Mouse (Mus musculus) intestine, embryonic 14.5 days (tissue): ENCODE results near the gene Gm28845. TPM values are rescaled to one million over a fixed set of nuclear protein-coding genes. Genes with fewer than 3 reads are reported as not detected.

Source experiments
- ATAC-seq: fragments of 200-750 bp; cut with Nextera tagmentation; replicated peaks from 2 replicates; pipeline ENCODE4 v1.8.0; 2017; ENCODE audit warnings: low read depth, moderate number of reproducible peaks, moderate TSS enrichment, moderate library complexity; ENCODE audit not compliant: low FRiP score, low TSS enrichment
- DNase-seq: peaks from one replicate; pipeline ENCODE4 v3.0.0-alpha.2; 2018; ENCODE audit warnings: low spot score
- H3K27ac ChIP-seq: fragments of 300-500 bp; sonication (generic); 2 replicates; pipeline ENCODE4 v1.5.1; 2014; ENCODE audit warnings: low read depth, mild to moderate bottlenecking, control low read depth
- H3K27me3 ChIP-seq: fragments of 300-500 bp; sonication (generic); replicated peaks from 2 replicates; pipeline ENCODE4 v1.6.1; 2014; ENCODE audit warnings: low read length, control low read depth; ENCODE audit not compliant: control insufficient read depth, insufficient read depth
- H3K36me3 ChIP-seq: fragments of 300-500 bp; sonication (generic); 2 replicates; pipeline ENCODE4 v1.6.1; 2014; ENCODE audit warnings: low read length, control low read depth; ENCODE audit not compliant: control insufficient read depth, insufficient read depth
- H3K4me1 ChIP-seq: fragments of 300-500 bp; sonication (generic); replicated peaks from 2 replicates; pipeline ENCODE4 v1.6.1; 2014; ENCODE audit warnings: low read length, control low read depth, mixed read lengths; ENCODE audit not compliant: control insufficient read depth, insufficient read depth
- H3K4me2 ChIP-seq: fragments of 300-500 bp; sonication (generic); 2 replicates; pipeline ENCODE4 v1.6.1; 2014; ENCODE audit warnings: low read length
- H3K4me3 ChIP-seq: fragments of 300-500 bp; sonication (generic); 2 replicates; pipeline ENCODE4 v1.5.1; 2014; ENCODE audit warnings: low read depth, low read length, control low read depth, mixed read lengths
- H3K9ac ChIP-seq: fragments of 300-500 bp; sonication (generic); 2 replicates; pipeline ENCODE4 v1.6.1; 2014; ENCODE audit warnings: mild to moderate bottlenecking, low read length
- H3K9me3 ChIP-seq: fragments of 300-500 bp; sonication (generic); 2 replicates; pipeline ENCODE4 v1.6.1; 2016; ENCODE audit warnings: low read length, control low read depth; ENCODE audit not compliant: control insufficient read depth
- WGBS: fragments of 180-500 bp; shearing (Covaris S2); extraction: QIAGEN DNeasy Blood & Tissue Kit; methylation state at CpG from one replicate; pipeline ENCODE4 v1.1.7; 2014; 5-methylcytosine and 5-hydroxymethylcytosine counted together
- polyA plus RNA-seq: library from polyadenylated mRNA; unstranded; fragments of >200 nt; fragmentation: Nextera tagmentation; extraction: Ambion mirVana; gene quantifications from 2 replicates; pipeline ENCODE4 v1.2.1, GENCODE M21; 2014

Gene Gm28845
- polyA plus RNA-seq, 1 experiment from 2014 or later = not detected

GRCm38 (mm10) chr1:65137560-65137959, 18.2 kb upstream of the Gm28845 start:
- H3K36me3 ChIP-seq = no peaks in the 10 kb centered on the region
- no peaks in the 10 kb centered on the region for H3K27me3 ChIP-seq
- no peaks in the 10 kb centered on the region for H3K4me1 ChIP-seq
- H3K9me3 ChIP-seq = no peaks in the 10 kb centered on the region
- no peak overlapping the region for H3K9ac ChIP-seq
- no peak for DNase-seq
- H3K27ac ChIP-seq = no peak overlapping the region
- ATAC-seq = no peak
- H3K4me3 ChIP-seq = no peak overlapping the region
- H3K4me2 ChIP-seq = no peak overlapping the region
- 85% methylated on average over 6 of the region's 6 CpGs for WGBS

GRCm38 (mm10) chr1:65132833-65133232, 13.5 kb upstream of the Gm28845 start:
- H3K9me3 ChIP-seq = no peaks in the 10 kb centered on the region
- no peak overlapping the region for H3K4me2 ChIP-seq
- H3K36me3 ChIP-seq = no peaks in the 10 kb centered on the region
- DNase-seq (no peak), ATAC-seq (no peak)
- no peaks in the 10 kb centered on the region for H3K27me3 ChIP-seq
- no peak overlapping the region for H3K27ac ChIP-seq
- no peak overlapping the region for H3K9ac ChIP-seq
- 85% methylated on average over 1 of the region's 1 CpGs for WGBS
- no peaks in the 10 kb centered on the region for H3K4me1 ChIP-seq
- H3K4me3 ChIP-seq = no peak overlapping the region

GRCm38 (mm10) chr1:65131671-65132070, 12.3 kb upstream of the Gm28845 start:
- 85% methylated on average over 1 of the region's 1 CpGs for WGBS
- no peak overlapping the region for H3K4me2 ChIP-seq
- ATAC-seq = no peak

GRCm38 (mm10) chr1:65130226-65130625, 10.9 kb upstream of the Gm28845 start:
- Histone ChIP-seq H3K27ac (no peak overlapping the region), H3K9me3 (no peaks in the 10 kb centered on the region), H3K27me3 (no peaks in the 10 kb centered on the region), H3K4me2 (no peak overlapping the region), H3K9ac (no peak overlapping the region), H3K4me3 (no peak overlapping the region), H3K36me3 (no peaks in the 10 kb centered on the region), H3K4me1 (no peaks in the 10 kb centered on the region)
- ATAC-seq = 0 out of 2 replicates have a peak, but pooled peaks have one; percentile 40
- 68% methylated on average over 3 of the region's 3 CpGs for WGBS
- no peak for DNase-seq

More at GRCm38 (mm10) chr1:65131671-65132070, 12.3 kb upstream of the Gm28845 start:
- Histone ChIP-seq H3K27me3 (no peaks in the 10 kb centered on the region), H3K4me1 (no peaks in the 10 kb centered on the region), H3K4me3 (no peak overlapping the region), H3K27ac (no peak overlapping the region), H3K36me3 (no peaks in the 10 kb centered on the region), H3K9ac (no peak overlapping the region), H3K9me3 (no peaks in the 10 kb centered on the region)
- DNase-seq = no peak

- H3K27me3 ChIP-seq = no peaks in the 10 kb centered on the region
- whole genome bisulfite sequencing = 56% methylated on average over 3 of the region's 3 CpGs
- H3K4me3 ChIP-seq = no peak overlapping the region
- no peak for DNase-seq
- no peaks in the 10 kb centered on the region for H3K4me1 ChIP-seq
- no peak overlapping the region for H3K4me2 ChIP-seq
- no peak overlapping the region for H3K9ac ChIP-seq
- no peak overlapping the region for H3K27ac ChIP-seq
- no peaks in the 10 kb centered on the region for H3K9me3 ChIP-seq
- 0 out of 2 replicates have a peak, but pooled peaks have one; percentile 43 for ATAC-seq
- no peaks in the 10 kb centered on the region for H3K36me3 ChIP-seq
Observed at GRCm38 (mm10) chr1:65129634-65130180, 10.3 kb upstream of the Gm28845 start.

- no peak within 1 kb of the TSS for H3K9ac ChIP-seq
- no peaks in the 10 kb centered on the region for H3K4me1 ChIP-seq
- DNase-seq (no peak), ATAC-seq (no peak)
- H3K4me3 ChIP-seq = no peak within 1 kb of the TSS
- H3K4me2 ChIP-seq = peak within 1 kb of the TSS; percentile 28; the same call in 1 of the 2 replicates
- WGBS = 26% methylated on average over 9 of the region's 9 CpGs
- H3K36me3 ChIP-seq = no peaks in the 10 kb centered on the region
- no peaks in the 10 kb centered on the region for H3K27me3 ChIP-seq
- H3K27ac ChIP-seq = no peak within 1 kb of the TSS
- H3K9me3 ChIP-seq = no peaks in the 10 kb centered on the region
Observed at GRCm38 (mm10) chr1:65122574-65123372, 3.4 kb upstream of the Gm28845 start, which contains the start of gene D630023F18Rik. Gene D630023F18Rik (minus strand): TSS chr1:65123214.

- H3K9me3 ChIP-seq = no peaks in the 10 kb centered on the region
- no peak overlapping the region for H3K4me2 ChIP-seq
- 40% methylated on average over 8 of the region's 8 CpGs for WGBS
- no peak overlapping the region for H3K9ac ChIP-seq
- no peaks in the 10 kb centered on the region for H3K27me3 ChIP-seq
- no peaks in the 10 kb centered on the region for H3K36me3 ChIP-seq
- no peak overlapping the region for H3K4me3 ChIP-seq
- no peaks in the 10 kb centered on the region for H3K4me1 ChIP-seq
- ATAC-seq = peak; percentile 90
- no peak for DNase-seq
- H3K27ac ChIP-seq = peak overlapping the region; percentile 34
Observed at GRCm38 (mm10) chr1:65118150-65118913, 1.0 kb downstream of the Gm28845 start.

- Histone ChIP-seq H3K36me3 (no peaks in the 10 kb centered on the region), H3K9me3 (no peaks in the 10 kb centered on the region), H3K9ac (no peak overlapping the region), H3K4me3 (no peak overlapping the region), H3K4me2 (no peak overlapping the region), H3K27me3 (no peaks in the 10 kb centered on the region), H3K4me1 (no peaks in the 10 kb centered on the region), H3K27ac (no peak overlapping the region)
- DNase-seq = no peak
- ATAC-seq = no peak
- WGBS = 91% methylated on average over 5 of the region's 5 CpGs
Observed at GRCm38 (mm10) chr1:65113536-65114172, 5.7 kb downstream of the Gm28845 start.
